Mouse (Mus musculus) embryonic facial prominence, embryonic 11.5 days (tissue): ENCODE results near the gene Zfp931. TPM values are rescaled to one million over a fixed set of nuclear protein-coding genes. Genes with fewer than 3 reads are reported as not detected.
A peak's percentile ranks its signal among the peaks of the same experiment; 100 is the strongest.
"Not testable (repeated sequence)": the region's sequence is repeated elsewhere in the genome, so short reads cannot be mapped to it uniquely, and the experiment has no call there.

Experiments
- ATAC-seq: fragments of 200-750 bp; cut with Nextera tagmentation; replicated peaks from 2 replicates; pipeline ENCODE4 v1.8.0; 2017; ENCODE audit warnings: low read depth; ENCODE audit not compliant: insufficient number of reproducible peaks, low FRiP score, low TSS enrichment
- DNase-seq: peaks from one replicate; pipeline ENCODE4 v3.0.0-alpha.2; 2015; ENCODE audit warnings: low spot score
- H3K27ac ChIP-seq: fragments of 300-500 bp; sonication (generic); replicated peaks from 2 replicates; pipeline ENCODE4 v1.5.1; 2014; ENCODE audit warnings: mild to moderate bottlenecking, low read depth, low read length, control low read depth
- H3K27me3 ChIP-seq: fragments of 300-500 bp; sonication (generic); 2 replicates; pipeline ENCODE4 v1.6.1; 2014; ENCODE audit warnings: mild to moderate bottlenecking, low read length, moderate library complexity, mixed read lengths; ENCODE audit not compliant: control insufficient read depth, insufficient read depth
- H3K36me3 ChIP-seq: fragments of 300-500 bp; sonication (generic); replicated peaks from 2 replicates; pipeline ENCODE4 v1.6.1; 2014; ENCODE audit warnings: low read depth, mild to moderate bottlenecking, low read length, moderate library complexity, mixed read lengths; ENCODE audit not compliant: control insufficient read depth, insufficient read depth
- H3K4me1 ChIP-seq: fragments of 300-500 bp; sonication (generic); 2 replicates; pipeline ENCODE4 v1.6.1; 2014; ENCODE audit warnings: low read length, mixed read lengths; ENCODE audit not compliant: control insufficient read depth, insufficient read depth
- H3K4me2 ChIP-seq: fragments of 300-500 bp; sonication (generic); 2 replicates; pipeline ENCODE4 v1.6.1; 2014; ENCODE audit warnings: low read depth, mild to moderate bottlenecking, control low read depth, low read length, moderate library complexity
- H3K4me3 ChIP-seq: fragments of 300-500 bp; sonication (generic); 2 replicates; pipeline ENCODE4 v1.5.1; 2014; ENCODE audit warnings: low read depth, low read length, control low read depth
- H3K9ac ChIP-seq: fragments of 300-500 bp; sonication (generic); replicated peaks from 2 replicates; pipeline ENCODE4 v1.6.1; 2014; ENCODE audit warnings: mild to moderate bottlenecking, control low read depth, low read length
- H3K9me3 ChIP-seq: fragments of 300-500 bp; sonication (generic); replicated peaks from 2 replicates; pipeline ENCODE4 v1.6.1; 2016; ENCODE audit warnings: mild to moderate bottlenecking, low read length, inconsistent platforms, mixed read lengths; ENCODE audit not compliant: control insufficient read depth
- WGBS: fragments of 180-500 bp; shearing (Covaris S2); extraction: QIAGEN DNeasy Blood & Tissue Kit; methylation state at CpG from one replicate; pipeline ENCODE4 v1.1.7; 2014; 5-methylcytosine and 5-hydroxymethylcytosine counted together
- polyA plus RNA-seq: library from polyadenylated mRNA; unstranded; fragments of >200 nt; fragmentation: Nextera tagmentation; extraction: Ambion mirVana; gene quantifications from 2 replicates; pipeline ENCODE4 v1.2.1, GENCODE M21; 2014

Zfp931 gene
- polyA plus RNA-seq, 1 experiment from 2014 or later: 22.9 TPM

GRCm38 (mm10) chr2:178027601-178028000 is 50.7 kb downstream of the Zfp931 start:
- H3K36me3 ChIP-seq, H3K9me3 ChIP-seq, H3K27me3 ChIP-seq, H3K4me2 ChIP-seq, H3K9ac ChIP-seq, ATAC-seq, DNase-seq, H3K4me1 ChIP-seq, H3K27ac ChIP-seq, H3K4me3 ChIP-seq: not testable (repeated sequence)
- WGBS: 80% methylated on average over 2 of the region's 3 CpGs

GRCm38 (mm10) chr2:178023861-178024260 is 54.4 kb downstream of the Zfp931 start:
- H3K9me3 ChIP-seq, H3K4me1 ChIP-seq, H3K27me3 ChIP-seq, DNase-seq, ATAC-seq, H3K27ac ChIP-seq, H3K36me3 ChIP-seq: not testable (repeated sequence)
- Histone ChIP-seq H3K4me3 (peak overlapping the region; percentile 58), H3K4me2 (peak overlapping the region; percentile 40), H3K9ac (peak overlapping the region; percentile 60)
- WGBS: 31% methylated on average over 2 of the region's 2 CpGs

- Histone ChIP-seq H3K4me3 (peak within 1 kb of the TSS; percentile 58), H3K4me2 (peak within 1 kb of the TSS; percentile 40), H3K9ac (peak within 1 kb of the TSS; percentile 60)
- H3K9me3 ChIP-seq, ATAC-seq, H3K27me3 ChIP-seq, H3K27ac ChIP-seq, H3K4me1 ChIP-seq, H3K36me3 ChIP-seq: not testable (repeated sequence)
- WGBS: 2% methylated on average over 12 of the region's 15 CpGs
- peak; percentile 15 for DNase-seq
Observed at GRCm38 (mm10) chr2:178023011-178023611, 55.2 kb downstream of the Zfp931 start, which contains the start of gene Zfp971. Zfp971 (plus strand) TSS chr2:178023284.

- not testable (repeated sequence) for H3K4me1 ChIP-seq, ATAC-seq, DNase-seq, H3K27ac ChIP-seq, H3K36me3 ChIP-seq, H3K27me3 ChIP-seq, H3K4me2 ChIP-seq, H3K9me3 ChIP-seq, H3K9ac ChIP-seq, H3K4me3 ChIP-seq
- 81% methylated on average over 8 of the region's 8 CpGs for WGBS
Observed at GRCm38 (mm10) chr2:178020773-178021172, 57.5 kb downstream of the Zfp931 start.

GRCm38 (mm10) chr2:178019486-178019885 is 58.8 kb downstream of the Zfp931 start:
- not testable (repeated sequence) for DNase-seq, H3K4me2 ChIP-seq, H3K4me3 ChIP-seq, H3K27me3 ChIP-seq, H3K9me3 ChIP-seq, H3K4me1 ChIP-seq, H3K9ac ChIP-seq, H3K36me3 ChIP-seq, H3K27ac ChIP-seq, ATAC-seq
- WGBS: 80% methylated on average over 3 of the region's 3 CpGs

Other genes with a start within 250 kb of the Zfp931 start
- gene Gm14325, start 238.1 kb downstream of the Zfp931 start, polyA plus RNA-seq: 48.4 and 58.6 TPM in 2 replicates
- gene Gm14327, start 181.4 kb downstream of the Zfp931 start, polyA plus RNA-seq: 1.3 and 3.2 TPM in 2 replicates
- gene Zfp972, start 152.9 kb downstream of the Zfp931 start, polyA plus RNA-seq: not detected in 2 replicates
- 21.5 TPM in 2 replicates for gene Gm14326, start 121.2 kb downstream of the Zfp931 start, polyA plus RNA-seq
- 13.2 TPM in 2 replicates for gene Zfp971, start 55.2 kb downstream of the Zfp931 start, polyA plus RNA-seq
- gene Phactr3, start 40.5 kb upstream of the Zfp931 start, polyA plus RNA-seq: 5.6 and 8.0 TPM in 2 replicates